Mouse (Mus musculus) C2C12 (cell line): ENCODE data around the gene Tex45.

Experiments used
- CTCF ChIP-seq: IDR thresholded peaks from one replicate; pipeline ENCODE4 v1.5.1; 2011; ENCODE audit not compliant: control insufficient read depth, insufficient read depth, insufficient read length
- MYOD1 ChIP-seq: IDR thresholded peaks from one replicate; pipeline ENCODE4 v1.6.1; 2011; ENCODE audit warnings: low read depth; ENCODE audit not compliant: control insufficient read depth, insufficient read length
- MYOG ChIP-seq: IDR thresholded peaks from one replicate; pipeline ENCODE4 v1.6.1; 2011; ENCODE audit not compliant: control insufficient read depth, insufficient read length; ENCODE audit errors: extremely low read depth

DNA sequence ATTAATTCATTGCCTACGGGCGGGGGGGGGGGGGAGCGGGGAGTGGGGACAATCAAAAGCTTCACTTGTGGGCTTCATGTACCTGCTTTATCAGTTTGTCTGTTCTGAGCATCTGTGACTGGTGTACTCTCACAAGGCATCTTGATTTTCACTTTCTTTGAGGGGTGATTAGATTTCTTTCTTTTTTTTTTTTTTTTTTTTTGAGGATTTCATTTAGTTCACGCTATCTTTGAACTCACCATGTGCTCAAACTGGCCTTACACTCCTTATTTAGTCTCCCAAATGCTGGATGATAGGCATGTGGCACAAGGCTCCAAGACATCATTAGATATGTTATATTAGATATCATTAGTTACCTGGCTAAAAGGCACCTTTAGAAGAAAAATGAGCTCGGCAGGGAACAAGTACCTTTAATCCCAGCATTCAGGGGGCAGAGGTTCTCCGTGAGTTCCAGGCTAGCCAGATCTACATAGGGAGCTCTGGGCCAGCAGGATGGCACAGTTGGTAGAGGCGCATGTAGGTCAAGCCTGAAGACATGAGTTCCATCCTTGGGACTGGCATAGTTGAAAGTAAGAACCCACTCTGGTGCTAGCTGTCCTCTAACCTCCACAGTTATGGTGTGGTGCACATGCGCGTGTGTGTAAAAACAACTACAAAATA lies 2.6 kb upstream of the Tex45 start:
- TF ChIP-seq CTCF, result no peak
- TF ChIP-seq MYOG, result no peak
- no peak for TF ChIP-seq MYOD1
